Mouse (Mus musculus): ENCODE measurements around the gene Fam83g.

Gene Fam83g

DNA sequence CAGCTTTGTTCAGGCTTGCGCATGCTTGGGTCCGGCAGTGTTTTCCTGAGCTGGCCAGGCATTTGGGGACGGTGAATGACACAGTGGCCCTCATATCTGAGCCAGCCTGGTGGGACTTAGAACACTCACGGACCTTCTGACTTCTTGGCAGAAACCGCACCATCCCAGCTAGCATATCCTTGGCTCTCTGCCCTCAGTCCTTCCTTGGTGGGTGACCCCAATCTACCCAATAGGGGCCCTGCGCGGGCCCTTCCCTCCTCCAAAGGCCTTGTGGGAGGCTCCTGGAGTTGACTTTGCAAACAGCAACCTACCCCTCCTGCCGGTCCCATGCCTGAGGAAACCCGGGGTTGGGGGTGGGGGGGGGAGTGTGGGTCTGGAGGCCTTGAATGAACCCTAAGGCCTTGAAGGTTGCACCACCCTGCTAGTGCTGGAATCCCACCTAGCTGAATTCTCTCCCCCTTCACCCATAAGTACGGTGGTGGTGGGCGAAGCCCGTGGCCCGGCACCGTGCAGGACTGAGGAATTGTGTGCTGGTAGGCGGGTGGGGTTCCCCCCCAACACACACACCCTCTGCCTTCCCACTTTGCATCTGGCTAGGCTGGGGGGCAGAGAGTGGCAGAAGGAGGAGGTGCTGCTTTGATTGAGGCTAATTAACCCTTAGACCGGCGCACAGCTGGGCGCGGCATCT lies 9.6 kb upstream of the Fam83g start:
- DNase-seq (ENCODE audit: low spot score in 2 of 2) = no peak

DNA sequence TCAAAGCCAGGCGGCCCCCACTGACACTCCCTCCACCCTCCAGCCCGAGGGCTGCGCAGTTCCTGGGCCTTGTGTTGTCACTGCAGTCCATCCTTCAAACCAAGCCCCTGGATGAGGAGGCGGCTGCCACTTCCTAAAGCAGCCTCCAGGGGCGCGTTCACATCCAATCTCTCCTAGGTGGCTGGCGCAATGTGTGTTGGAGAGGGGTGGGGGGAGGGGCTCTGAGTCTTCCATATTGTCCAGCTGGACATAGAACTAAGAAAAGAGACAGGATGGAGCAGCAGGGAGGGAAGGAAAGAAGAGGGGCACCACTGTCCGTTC lies 9.1 kb upstream of the Fam83g start:
- no peak for DNase-seq (ENCODE audit: low spot score in 2 of 2)

DNA sequence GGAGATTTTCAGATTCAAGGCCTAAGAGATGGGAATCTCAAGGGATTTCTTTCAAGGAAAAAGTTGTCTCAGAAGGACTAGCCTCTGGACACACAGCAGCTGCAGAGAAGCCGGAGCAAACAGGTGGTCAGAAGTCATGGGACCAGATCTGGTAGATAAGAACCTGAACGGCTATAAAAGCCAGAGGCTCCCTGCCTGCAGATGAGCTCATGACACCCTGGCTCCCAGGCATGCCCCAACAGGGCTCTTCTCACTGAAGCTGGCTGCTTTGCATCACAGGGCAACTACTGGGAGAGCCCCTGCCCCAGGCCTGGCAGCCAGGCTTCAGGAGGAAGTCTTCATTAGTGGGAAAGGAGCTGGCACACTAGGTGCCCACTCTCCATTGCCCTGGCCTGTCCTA lies 8.6 kb upstream of the Fam83g start:
- DNase-seq (ENCODE audit: low spot score in 2 of 2) = no peak

DNA sequence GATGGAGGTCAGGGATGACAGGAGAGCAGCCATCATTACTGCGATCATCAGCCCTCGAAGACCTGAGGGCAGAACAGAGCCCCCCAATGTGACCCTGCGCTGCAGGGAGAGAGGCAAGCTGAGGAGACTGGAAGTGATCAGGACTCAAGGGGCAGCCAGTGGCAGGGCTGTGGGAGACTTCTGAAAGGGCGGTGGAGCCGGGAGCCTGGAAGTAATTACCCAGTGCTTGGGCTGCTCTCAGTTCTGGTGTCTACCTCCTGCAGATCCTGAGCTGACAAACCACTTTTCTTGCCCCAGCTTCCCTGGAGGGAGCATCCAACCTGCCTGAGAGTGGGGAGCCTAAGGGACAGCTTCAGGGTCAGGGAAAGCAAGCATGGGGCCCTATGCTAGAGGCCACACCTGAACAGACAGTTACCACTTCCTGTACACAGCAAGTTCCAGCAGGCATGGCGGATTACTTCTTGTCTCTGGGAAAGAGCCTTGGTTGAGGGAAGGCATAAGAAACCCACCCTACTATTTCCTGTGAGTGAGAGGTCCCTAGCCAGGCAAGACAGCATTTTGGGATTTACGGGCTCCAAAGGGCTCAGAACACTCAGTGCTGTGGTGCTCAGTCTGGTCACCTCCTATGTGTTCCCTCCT lies 7.6 kb upstream of the Fam83g start:
- DNase-seq (ENCODE audit: low spot score in 2 of 2) = no peak

DNA sequence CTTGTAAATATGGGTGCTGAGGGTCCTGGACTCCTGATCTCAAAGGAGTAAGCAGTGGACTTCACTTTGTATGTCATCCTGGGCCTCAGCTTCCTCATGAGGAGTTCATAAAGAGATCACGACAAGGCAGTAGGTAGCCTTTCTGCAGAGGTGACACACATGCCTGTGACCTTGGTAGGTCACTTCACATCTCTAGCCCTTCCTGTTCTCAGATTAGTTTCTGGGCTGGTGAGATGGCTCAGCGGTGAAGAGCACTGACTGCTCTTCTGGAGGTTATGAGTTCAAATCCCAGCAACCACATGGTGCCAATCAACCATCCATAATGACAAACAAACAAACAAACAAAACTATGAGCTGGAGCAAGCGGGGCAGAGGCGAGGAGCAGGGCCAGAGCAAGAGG lies 6.2 kb upstream of the Fam83g start:
- DNase-seq (ENCODE audit: low spot score in 2 of 2) = no peak

DNA sequence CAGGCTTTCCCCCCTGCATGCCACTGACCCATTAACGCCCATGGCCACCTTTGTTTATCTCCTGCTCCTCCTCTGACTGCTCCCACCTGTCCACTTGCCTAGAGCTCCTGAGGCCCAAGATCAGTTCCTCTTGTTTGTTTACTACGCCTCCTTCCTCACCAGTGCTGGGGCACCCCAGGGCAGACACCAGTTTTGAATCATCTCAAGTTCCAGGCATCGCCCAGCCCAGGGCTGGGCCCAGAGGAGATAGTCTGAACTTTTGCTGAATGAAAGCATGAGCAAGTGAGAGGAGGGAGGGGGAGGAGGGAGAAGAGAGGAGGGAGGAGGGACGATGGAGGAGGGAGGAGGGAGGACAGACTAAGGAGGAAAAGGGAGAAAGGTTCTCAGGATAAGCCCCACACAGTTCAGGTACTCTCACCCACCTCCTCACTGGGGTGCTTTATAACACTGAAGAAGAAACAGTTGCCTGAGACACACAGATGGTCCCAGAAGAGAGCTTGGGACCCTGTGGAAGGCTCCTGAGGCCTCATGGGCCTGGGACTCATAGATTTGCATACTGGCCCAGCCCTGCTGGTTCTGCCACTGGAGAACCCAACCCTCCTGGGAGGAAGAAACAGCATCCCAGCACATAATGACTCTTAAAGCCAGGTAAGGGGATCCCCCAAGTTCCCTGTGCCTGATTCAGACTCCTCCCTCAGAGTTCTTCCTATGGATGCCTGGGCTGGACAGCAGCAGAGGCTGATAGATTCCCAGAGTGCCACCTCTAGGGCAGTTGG lies 4.6 kb upstream of the Fam83g start:
- no peak for DNase-seq (ENCODE audit: low spot score in 2 of 2)

DNA sequence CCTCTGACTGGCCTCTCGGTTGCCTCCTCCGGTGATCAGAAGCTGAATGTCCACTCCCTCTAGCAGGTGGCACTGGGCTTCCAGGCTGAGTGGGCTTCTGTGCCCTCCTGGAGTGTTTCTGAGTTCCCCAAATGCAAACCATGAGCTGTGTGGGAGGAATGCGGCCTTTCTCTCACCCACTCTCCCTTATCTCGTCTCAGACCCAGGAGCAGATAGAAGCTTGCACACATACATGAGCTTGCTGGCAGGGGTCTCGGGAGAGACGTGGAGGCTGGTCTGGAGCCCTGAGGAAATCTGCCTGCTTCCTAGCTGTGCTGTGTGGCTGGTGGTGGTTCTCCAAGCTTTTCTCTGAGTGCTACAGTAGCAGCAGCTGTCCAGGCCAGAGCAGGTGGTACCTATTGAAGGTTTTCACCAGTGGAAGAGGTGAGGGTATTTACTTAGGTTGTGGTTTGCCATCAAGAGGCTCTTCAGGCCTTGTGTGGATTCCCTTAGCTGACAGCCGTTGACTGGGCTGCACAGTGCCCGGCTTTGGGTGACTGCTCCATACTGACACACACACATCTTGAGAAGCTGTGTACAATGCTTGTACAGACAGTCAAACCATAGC lies 1.3 kb downstream of the Fam83g start:
- DNase-seq (ENCODE audit: low spot score in 2 of 2) = no peak

DNA sequence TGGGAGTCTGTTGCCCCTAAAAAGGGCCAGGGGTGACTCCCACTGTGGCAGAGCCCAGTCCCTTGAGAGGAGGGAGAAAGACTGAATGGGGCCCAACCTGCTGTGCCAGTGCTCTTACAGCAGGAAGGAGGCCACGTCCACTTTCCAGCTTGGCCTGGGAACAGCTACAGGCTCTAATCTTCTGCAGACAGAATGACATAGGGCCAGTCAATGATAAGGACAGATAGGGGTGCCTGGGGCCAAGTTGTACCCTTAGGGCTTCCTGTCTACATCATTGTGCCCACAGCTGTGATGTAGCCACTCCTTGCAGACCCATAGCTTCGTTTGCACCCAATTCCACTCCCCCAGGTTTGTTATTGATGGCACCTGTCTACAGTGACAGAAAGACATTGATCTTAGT lies 2.2 kb downstream of the Fam83g start:
- DNase-seq (ENCODE audit: low spot score in 2 of 2) = no peak

DNA sequence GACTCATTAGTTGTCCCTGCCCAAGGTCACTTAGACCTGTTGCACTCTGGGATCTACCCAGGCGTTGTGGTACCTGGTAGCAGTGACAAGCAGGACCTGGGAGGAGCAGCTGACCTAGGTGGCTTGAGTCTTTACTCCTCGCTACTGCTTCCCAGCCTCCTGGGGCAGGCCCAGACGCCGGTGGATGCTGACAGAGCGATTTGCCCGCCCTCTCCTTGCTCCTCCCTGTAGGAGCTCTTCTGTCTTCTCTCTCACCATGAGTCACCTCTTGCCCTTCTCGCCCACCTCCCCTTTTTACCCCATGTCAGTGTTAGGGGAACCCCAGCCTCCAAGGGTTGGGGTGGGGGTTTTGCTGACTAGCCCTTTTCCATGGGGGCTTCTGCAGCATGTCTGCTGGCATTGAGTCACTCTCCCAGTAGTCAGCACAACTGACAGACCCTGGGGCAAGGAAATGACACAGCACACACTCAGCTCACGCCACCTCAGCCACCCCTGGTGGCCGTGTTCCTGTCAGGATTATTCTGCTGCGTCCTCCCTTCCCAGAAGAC lies 3.1 kb downstream of the Fam83g start:
- no peak for DNase-seq (ENCODE audit: low spot score in 2 of 2)

DNA sequence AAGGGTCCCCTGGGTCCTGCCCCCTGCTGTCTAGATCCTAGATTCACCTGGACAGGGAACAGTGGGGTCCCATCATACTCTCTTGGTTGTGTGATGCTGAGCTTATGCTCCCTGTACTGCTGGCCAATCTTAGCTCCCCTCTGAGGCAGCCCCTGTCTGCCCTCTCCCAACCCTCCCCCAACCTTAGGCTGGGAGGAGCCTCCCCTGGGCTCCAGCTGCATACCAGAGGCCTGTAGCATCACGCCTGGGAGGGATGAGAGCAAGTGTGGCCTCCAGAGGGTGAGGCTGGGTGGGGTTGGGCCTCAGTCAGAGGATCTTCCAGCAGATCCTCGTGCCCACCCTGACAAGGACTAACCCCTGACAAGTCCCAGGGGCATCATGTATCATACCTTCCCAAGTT lies 3.7 kb downstream of the Fam83g start:
- no peak for DNase-seq (ENCODE audit: low spot score in 2 of 2)

DNA sequence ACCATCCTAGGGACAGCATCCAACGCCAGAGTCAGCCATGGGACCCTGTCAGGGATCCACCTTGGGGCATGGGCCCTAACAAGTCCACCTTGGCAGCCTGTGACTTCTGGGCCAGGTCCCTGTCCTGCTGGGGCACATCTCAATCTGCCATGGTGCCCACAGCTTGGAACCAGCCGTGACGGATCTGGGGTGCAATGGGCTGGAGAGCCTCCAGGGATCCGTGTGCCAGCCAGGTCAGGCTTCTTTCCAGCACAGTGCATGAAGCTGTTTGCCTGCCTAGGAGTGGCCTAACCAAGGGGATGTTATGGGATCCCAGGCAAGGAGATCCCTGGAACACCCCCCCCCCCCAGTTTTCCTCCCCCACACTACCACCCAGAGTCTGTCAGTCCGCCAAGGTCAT lies 9.1 kb downstream of the Fam83g start:
- DNase-seq (ENCODE audit: low spot score in 2 of 2) = no peak

DNA sequence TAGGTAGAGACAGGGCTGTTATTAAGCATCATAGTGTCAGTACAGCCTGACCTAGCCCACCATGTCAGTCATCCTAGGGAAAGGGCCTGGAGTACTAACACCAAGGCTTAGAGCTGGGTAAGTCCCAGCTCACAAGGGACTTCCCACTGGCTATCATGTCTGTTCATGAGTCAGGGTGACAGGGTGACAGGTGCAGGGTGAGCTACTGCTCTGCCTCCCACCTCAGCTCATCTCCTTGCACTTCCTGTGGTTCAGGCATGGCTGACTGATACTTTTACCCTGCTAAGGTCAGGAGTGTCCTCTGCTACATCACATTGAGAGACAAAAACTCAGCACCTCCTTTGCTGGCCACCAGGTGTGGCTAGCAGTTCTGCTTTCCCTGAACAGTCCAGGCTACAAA lies 15.0 kb downstream of the Fam83g start:
- DNase-seq (ENCODE audit: low spot score in 2 of 2) = no peak

DNA sequence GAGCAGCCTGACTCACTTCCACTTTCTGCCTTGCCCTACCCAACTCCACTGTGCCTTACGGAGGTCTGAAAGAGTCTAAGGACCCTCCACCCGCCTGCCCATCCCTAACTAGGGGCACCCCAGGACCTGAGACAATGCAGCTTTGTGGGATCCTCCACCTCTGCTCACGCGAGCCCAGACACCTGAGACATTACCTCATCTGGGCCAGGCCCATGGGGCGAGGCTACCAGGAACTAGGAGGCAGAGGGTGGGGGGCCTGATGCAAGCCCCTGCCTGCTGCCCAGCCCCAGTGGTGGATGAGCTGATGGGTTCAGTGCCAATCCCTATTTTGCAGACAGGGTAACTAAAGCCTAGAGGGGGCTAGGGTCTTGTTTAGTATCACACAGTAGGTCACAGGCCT lies 15.6 kb downstream of the Fam83g start:
- no peak for DNase-seq (ENCODE audit: low spot score in 2 of 2)

DNA sequence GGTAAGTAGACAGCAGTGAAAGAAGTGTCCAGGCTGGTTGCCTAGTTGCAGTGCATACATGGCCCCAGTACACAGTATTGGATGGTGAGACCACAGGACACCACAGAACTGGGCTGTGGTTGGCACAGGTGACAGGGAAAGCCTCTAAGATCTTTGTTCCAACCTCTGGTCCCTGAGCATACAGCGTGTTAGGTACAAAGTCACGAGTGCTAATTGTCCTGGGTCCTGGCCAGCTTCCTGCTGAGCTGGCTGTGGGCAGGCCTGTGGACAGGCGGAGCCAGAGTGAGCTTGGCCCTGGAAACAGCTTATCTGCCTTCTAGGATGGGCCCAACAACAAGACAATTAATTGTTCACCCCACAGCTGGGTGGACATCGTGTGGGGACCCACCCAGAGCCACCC lies 16.0 kb downstream of the Fam83g start:
- DNase-seq (ENCODE audit: low spot score in 2 of 2) = no peak

DNA sequence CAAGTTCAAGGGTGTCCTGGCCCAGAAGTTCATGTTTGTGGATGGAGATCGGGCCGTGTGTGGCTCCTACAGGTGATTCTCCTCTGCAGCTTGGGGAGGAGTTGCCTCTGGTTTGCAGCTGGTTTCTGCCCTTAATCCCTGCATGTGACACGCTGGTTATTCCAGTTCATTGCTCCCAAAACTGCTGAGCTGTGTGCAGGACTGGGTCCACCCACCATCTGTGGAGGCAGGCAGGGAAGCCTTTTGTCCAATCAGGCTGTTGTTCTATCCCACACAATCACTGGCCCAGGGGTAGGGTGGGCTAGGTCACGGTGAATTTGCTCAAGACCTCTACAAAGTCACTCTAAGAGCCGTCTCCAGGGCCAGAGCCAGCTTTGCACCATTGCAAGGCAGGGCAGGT lies 17.8 kb downstream of the Fam83g start:
- DNase-seq (ENCODE audit: low spot score in 2 of 2) = no peak

DNA sequence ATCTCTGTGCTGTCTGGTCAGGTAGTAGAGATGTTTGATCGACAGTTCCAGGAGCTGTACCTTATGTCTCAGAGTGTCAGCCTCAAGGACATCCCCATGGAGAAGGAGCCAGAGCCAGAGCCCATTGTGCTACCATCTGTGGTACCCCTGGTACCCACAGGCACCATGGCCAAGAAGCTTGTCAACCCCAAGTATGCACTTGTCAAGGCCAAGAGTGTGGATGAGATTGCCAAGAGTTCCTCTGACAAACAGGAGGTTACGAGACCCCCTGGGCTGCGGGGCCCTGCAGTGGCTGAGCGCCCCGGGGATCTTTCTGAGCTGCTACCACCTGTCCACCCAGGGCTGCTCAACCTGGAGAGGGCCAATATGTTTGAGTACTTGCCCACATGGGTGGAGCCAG lies 18.6 kb downstream of the Fam83g start:
- no peak for DNase-seq (ENCODE audit: low spot score in 2 of 2)

DNA sequence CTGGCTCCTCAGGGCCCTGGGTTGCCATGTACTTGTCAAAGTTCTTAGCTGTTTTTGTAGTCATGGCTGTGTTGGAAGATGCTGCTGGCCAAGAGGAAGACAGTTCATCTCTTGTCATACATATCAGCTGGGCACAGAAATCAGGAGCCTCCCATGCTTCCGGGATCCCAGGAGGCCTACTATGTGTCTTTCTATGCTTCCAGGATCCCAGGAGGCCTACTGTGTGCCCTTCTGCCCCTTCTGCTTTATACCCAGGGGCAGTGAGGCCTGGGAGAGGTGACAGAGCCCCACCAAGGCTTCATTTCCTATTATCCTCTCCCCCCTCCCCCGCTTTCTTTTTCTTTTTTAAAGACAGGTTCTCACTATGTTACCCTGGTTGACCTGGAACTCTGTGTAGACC lies 21.7 kb downstream of the Fam83g start:
- no peak for DNase-seq (ENCODE audit: low spot score in 2 of 2)

DNA sequence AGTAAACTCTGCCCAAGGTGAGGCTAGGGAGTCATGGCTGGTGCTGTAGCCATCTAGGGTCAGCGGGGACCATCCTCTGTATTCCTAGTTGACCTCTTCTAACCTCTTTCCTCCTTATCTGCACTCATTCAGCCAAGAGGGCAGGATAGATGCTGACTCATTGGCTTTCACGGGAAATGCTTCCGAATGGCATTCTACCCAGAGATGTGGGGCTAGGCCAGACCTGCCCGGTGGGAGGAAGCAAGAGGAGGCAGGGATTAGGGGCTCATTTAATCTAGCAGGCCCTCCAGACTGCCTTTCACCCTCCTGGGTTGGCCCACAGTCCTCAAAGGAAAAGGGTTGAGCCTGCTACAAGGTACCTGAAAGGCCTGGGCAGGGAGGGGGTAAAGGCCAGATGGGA lies 22.3 kb downstream of the Fam83g start:
- DNase-seq (ENCODE audit: low spot score in 2 of 2) = no peak

DNA sequence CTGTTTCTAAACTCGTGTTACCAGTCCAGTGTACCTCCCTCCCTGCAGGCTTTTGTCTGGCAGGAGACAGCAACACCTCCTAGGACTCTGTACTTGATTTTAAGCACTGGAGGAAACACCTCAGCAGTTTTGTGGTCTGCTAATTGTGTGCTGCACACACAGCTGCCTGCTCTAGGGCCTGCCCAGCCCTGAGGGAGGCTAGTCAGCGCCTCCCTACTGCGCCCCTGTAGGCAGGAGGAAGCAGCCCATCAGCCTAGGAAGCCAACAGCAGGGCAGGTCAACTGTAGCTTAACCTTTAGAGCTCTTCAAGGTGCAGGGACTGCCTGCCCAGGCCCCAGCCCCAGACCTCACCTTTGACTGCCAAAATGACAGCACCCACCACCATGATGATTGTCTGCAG lies 25.0 kb downstream of the Fam83g start:
- DNase-seq (ENCODE audit: low spot score in 2 of 2) = no peak

DNA sequence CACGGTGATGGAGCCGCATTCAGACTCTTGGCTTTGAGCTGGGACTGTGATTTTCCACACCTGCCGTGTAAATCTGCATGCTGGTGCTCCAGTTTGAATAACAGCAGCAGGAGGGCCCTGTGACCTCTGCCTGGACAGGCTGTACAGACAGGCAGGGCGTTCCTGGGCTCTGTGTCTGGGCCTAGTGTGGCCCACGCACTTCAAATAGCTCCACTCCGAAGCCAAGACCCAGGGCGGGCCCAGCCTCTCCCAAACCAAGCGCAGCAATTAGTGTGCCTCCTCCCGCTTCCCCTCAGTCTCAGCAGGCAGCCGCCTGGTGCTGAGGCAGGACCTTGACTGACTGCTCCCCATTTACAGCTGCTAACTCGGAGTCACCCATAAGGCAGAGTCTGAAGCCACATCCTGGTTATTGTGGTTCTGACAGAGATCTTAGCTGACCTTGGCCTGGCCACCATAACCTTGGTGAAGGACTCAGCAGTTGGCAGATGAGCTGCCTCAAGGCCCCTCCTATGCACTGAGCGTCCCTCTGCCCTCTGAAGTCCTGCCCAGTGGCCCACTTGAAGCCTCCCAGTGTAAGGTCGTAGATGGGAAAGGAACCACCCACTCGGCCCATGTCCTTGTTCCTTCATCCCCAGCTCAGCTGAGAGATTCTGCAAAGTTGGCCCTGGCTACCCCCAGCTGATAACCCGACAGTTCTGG lies 29.4 kb downstream of the Fam83g start:
- DNase-seq (ENCODE audit: low spot score in 2 of 2) = no peak

DNA sequence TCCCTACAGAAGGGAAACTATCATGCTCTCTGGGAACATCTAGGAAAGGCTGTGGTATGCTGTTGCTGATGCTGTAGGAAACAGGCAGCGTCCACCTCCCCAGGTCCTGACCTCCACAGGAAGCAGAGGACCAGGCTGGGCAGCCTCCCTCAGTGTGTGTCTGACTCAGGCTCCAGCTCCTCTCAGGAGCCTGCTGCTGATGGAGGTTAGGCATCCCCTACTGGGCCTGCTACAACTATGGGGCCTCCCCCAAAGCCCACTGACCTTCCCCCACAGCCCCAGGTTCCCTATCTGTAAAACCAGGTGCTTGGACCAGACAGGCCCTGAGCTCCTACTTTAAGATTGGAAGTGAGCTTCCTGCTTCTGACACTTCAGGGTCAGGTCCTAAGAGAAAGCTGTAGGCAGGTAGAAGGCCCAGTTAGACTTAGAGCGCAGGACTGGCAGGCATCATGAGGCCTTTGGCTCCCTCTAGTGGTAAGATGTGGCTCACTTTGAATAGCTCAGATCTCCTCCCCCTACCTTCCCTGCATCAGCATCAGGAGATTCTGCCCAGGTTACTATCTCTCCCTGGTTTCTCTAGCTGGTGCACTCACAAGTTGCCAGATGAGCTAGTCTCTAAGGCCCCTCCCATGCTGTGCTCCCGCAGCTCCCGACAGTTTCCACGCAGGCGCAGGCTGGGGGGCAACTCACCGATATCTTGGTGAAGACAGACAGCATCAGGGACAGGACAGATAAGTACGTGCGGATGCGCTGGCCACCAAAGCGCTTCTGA lies 30.6 kb downstream of the Fam83g start:
- DNase-seq (ENCODE audit: low spot score in 2 of 2) = peak; percentile 19 to 61
